Mouse (Mus musculus) monocyte, adult 2 months (primary cell): Measurements from ENCODE around the gene Taf1c.

ENCODE experiments used
- DNase-seq, 2 experiments: peaks; one replicate each; pipeline ENCODE4 v3.0.0; 2022; ENCODE audit warnings: low spot score in 2 of 2, low read depth in 1 of 2

Gene Taf1c

DNA sequence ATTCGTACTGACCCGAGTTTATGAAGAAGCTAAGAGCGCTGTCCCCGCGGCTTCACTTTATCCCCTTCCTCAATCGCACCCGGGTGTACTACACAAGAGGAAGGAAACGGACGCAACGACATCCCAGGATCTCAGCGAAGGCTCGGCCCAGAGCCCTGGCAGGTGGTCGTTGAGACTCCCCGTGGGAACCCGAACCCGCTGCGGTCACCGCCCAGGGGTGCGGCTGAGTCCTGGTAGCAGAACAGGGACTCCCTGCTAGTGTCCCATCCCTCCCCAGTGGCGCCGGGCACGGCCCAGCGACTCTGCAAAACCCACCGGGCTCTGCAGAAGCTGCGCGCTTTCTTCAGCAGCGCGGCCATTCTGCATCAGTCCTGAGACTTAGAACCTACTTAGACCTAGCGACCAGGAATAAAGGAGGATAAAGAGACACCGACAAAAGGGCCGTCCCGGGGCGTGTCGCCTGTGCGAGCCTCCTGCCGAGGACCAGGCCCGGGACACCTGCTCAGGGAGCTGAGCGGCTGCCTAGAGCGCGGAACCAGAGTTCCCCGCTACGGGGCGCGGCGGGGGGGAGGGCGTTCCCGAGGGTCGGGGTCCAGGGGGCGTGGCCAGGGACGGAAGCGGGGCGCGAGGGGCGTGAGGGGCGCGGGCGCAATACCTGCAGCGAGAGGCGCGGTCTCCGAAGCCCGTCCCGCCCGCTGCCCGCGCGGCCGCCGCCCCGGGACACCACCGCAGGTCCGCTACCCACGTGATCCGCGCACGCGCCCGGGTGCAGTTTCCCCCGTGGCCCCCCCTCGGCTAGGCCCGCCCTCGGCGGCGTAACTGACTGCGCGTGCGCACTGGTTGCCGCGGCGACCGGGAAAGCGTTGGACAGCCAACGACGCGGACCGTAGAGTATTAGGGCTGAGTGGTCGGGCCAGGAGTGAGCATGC is 30.3 kb downstream of the Taf1c start, which contains the start of the genes Hsdl1 and Dnaaf1:
TSS of gene Hsdl1 (minus strand) at position 747 of the 929 bp plus-strand sequence.
TSS of gene Dnaaf1 (plus strand) at position 799 of the 929 bp plus-strand sequence.
- DNase-seq: peak; percentile 79 to 92

GRCm38 (mm10) chr8:119572411-119572810 is 32.6 kb downstream of the Taf1c start:
- DNase-seq: no peak

GRCm38 (mm10) chr8:119571135-119571534 is 33.9 kb downstream of the Taf1c start:
- no peak for DNase-seq

- DNase-seq: no peak
Measured at GRCm38 (mm10) chr8:119569881-119570280, 35.1 kb downstream of the Taf1c start.

DNA sequence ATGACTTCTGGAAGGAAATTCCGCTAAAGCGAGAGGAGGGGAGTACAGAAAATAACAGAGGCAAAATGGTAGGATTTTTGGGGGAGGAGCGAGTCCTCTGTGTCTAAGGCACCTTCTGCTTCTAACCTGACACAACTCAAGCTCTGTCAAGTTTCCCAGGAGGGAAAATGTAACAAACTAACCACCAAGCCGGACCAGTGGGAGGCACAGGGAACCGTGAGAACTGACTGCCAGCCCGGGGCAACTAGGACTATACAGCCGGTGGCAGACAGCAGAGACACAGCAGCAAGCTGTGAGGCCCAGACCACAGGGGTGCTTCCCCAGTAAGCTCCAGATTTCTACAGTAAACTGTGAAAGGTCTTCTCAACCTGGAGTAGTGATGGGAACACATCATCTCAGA is 36.1 kb downstream of the Taf1c start:
- DNase-seq: no peak

DNA sequence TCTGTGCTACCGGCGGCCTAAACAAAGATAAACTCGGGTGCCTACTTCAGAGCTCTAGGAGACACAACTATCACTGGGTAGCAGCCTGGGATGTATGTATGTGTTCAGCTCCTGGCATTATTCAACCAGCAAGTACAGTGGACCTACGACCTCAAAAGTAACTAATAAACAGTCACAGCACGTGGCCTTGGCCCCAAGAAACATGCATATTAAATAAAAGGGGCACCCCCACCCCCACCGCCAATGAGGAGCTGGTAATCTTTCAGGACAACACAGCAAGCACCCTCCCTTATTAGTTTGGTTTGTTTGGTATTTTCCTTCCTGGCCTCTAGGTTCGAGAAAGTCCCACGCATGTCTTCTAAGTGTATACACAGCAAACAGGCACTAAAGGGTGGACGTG is 36.8 kb downstream of the Taf1c start:
- DNase-seq: no peak

GRCm38 (mm10) chr8:119566367-119566766 is 38.7 kb downstream of the Taf1c start:
- DNase-seq: no peak

DNA sequence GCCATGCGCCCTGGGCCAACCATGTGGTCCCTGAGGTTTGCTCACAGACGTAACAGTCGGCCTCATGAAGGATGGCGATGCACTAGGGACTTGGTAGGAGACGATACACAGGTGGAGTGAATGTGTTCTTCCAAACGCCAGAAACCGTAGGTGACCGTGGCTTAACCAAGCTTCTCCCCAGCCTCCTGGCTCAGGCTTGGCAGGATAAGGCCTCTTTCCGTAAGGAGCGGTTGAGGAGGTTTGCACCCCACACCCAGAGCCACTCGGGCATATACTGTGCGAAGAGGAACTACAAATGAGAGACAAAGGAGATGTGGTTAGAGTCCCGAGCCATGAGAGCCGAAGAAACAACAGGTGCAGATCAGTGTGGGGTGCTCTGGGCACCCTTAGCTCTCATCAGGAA is 41.2 kb downstream of the Taf1c start:
- no peak for DNase-seq

DNA sequence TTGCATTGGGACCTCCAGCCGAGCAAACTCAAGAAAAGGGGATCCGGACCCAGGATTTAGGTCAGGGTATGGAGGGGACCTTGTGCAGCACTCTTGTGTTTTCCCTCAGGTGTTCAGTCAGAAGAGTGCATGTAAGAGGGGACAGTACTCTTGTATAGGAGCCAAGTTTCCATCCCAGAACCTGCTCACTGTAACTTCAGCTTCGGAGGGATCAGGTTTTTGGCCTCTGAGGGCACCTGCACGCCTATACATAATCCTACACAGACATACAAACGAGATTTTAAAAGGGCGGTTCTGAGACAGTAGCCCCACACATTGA is 45.7 kb downstream of the Taf1c start:
- no peak for DNase-seq

DNA sequence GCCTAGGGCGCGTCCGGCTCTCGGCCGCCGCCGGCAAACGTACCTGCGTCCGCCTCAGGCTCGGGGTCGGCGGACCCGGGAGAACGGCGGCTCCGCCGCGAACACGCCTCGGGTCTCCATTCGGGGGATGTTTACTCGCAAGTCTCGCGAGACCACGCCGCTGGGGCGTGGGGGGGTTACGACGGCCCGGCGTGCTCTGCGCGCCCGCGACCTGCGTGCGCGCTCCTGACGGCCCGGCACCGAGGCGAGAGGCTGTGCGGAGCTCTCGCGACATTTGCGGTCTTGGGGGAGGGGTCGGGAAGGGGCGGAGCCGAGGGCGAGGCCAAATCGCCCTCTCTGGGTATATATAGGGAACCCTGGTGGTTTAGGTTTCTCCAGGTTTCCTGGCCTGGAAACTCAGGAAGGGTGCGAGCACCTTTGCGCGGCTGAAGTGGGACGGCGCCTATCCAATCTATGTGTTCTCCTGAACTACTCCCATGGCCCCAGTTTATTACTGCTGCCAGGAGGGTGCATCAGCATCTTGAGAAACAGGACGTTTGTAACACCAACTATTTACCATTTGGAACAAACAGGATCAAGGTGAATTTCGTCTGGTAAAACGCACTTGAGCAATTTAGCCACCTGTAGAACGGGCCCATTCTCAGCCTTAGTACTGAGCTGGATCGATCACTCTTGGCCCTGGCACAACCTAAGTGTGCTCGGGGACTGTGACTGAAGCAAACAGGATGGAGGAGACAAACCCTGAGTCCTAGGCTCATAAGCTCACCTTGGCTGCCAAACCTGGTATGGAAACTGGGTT is 46.2 kb downstream of the Taf1c start, which contains the start of gene Mbtps1:
TSS of gene Mbtps1 (minus strand) at position 133 of the 799 bp plus-strand sequence.
- DNase-seq: peak; percentile 90 to 99

DNA sequence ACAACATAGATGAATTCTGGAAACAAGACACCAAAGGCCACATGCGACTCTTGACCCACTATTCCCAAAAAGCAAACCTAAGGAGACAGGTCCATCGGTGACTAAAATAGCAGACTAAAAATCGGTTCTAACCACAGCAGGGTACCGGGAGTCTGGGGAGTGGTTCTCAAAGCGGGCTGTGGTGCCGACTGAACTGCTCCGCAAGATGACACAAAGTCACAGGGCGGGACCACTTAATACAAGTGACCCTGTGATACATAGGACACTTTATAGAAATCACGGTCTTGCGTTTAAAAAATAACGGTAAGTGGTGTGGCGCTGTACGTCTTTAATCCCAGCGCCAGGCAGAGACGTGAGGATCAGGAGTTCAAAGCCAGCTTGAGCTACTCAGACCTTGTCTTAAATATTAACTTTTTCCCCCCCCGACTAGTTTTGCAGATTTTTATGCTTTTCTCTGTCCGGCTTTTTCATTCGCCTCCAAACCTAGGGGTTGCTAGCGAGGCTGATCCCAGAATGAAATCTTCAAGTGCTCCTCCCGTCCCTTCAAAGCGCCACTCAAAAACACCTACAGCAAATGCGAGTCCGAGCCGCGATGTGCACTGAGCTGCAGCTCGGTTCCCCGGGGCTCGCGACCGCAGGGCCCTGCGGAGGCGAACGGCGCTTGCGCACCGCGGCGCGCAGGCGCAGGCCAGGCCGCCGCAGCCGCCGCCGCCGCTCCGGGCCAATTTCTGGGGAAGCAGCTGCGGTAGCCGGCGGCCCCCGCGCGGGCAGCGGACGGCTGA is 47.0 kb downstream of the Taf1c start:
- no peak for DNase-seq

GRCm38 (mm10) chr8:119557132-119557531 is 47.9 kb downstream of the Taf1c start:
- DNase-seq: no peak

DNA sequence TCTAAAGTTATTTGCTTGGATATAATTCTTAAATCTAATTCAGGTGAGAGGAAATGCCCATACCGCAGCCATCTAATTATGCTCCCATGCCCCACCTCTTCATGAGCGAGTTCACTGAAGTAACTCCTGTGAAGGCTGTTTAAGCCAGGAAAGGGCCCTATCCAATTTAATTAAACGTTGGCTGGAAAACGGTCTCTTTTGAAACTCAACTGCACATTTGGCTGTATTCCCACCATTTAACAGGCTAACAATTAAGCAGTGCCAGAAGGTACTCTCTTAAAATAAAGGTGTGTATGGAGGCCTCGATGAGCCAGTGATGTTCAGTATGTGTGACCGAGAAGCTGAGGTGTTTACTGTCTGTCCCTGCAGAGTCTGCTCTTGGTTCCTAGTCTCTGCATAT is 49.2 kb downstream of the Taf1c start:
- no peak for DNase-seq

DNA sequence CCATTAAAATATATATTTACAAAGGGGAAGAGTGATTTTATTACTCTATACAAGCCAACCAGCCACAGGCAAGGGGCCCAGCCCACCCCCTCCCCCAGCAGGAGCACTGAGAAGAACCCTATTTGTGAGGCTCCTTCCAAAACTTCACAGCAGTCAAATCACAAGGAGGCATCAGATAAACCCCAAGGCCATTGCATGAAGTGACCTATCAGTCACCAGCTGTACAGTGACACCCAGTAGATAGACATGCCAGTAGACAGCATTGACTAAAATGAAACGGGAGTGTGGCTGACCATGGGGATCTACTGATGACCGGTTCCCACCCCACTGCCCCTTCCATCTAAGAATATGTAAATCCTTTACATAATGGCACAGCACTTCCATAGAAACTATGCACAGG is 52.1 kb downstream of the Taf1c start:
- no peak for DNase-seq

- DNase-seq: no peak
Measured at GRCm38 (mm10) chr8:119548560-119549113, 56.4 kb downstream of the Taf1c start.
